Mouse (Mus musculus): ENCODE data around the gene Pip5k1a.
"Not testable (repeated sequence)": the region's sequence is repeated elsewhere in the genome, so short reads cannot be mapped to it uniquely, and the experiment has no call there.

Pip5k1a gene

DNA sequence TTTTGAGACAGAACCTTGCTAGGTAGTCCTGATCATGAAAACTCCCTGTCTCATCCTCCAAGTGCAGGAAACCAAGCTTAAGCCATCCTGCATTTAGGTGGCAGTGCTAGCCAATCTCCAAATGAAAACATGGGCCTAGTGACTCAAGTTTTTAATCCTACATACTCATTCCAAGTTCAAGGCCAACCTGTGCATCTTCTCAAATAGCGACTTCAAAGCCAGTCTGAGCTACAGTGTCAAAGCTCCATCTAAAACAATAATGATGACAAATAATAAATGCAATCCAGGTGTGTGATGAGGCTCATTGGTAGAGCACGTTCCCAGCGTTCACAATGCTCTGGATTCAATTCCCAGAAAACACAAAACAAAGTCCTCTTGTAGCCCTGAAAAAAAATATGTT, 65.1 kb downstream of the Pip5k1a start:
- no peak for DNase-seq

DNA sequence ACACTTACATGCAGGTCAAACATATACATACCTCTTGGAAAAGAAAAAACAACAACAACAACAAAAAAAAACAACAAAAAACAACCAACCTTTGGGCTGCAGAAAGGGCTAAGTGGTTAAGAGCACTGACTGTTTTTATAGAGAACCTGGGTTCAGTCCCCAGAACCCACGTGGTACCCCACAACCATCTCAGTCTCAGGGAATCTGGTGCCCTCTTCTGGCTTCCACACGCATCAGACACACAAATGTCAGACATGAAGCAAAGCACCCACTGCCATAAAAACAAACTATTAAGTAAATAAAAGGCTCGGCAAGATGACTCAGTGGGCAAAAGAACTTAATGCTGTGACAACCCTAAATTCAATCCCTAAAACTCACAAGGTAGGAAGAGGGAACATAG, 76.8 kb downstream of the Pip5k1a start:
- peak in 1 of 2 experiments; percentile 22 for DNase-seq

DNA sequence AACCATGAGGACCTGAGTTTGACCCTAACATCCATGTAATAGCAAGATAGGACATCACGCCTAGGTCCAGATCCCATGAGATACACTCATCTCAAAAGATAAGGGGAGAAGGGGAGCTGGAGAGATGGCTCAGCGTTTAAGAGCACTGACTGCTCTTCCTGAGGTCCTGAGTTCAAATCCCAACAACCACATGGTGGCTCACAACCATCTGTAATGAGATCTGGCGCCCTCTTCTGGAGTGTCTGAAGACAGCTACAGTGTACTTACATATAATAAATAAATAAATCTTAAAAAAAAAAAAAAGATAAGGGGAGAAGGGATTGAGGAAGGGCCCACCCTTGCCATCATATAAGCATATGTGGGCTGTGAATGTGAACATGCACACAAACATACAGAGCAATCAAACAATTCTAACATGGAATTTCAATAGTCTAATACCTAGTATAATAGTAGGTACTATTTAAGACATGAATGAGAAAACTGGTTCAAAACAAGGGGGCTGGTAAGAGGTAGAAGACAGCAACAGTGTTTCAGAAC, 77.4 kb downstream of the Pip5k1a start:
- not testable (repeated sequence) for DNase-seq

DNA sequence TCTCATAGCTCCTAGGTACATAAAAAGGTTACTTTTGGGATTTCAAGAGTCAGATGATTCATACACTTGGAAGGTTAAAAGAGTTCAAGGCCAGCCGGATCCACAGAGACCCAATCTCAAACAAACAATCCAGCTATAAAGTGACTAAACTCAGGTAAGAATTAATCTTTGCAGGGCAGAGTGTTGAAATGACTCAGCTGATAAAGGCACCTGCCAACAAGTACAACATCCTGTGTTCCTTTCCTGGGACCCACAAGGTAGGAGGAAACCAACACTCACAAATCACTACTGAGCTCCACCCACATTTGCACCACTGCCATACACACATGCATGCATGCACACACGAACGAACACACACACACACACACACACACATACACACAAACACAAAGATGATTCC, 78.1 kb downstream of the Pip5k1a start:
- no peak for DNase-seq

DNA sequence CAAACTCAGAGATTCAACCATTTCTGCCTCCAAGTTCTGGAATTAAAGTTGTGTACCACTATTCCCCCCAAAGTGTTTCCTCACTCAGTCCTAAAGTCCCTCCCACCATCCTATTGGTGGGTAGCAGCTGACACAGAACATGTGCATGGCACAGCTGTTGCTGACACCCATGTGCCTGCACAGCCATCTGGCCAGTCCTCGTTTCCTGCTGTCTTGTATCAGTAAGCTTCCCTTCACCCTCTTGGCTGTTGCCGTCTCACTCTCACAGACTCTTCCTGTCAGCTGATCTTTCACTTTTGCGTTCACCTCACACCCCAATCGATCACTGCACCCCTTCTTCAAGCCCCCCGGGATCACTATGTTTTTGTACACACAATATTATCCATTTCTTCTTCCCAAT, 79.0 kb downstream of the Pip5k1a start:
- peak; percentile 35 to 46 for DNase-seq

DNA sequence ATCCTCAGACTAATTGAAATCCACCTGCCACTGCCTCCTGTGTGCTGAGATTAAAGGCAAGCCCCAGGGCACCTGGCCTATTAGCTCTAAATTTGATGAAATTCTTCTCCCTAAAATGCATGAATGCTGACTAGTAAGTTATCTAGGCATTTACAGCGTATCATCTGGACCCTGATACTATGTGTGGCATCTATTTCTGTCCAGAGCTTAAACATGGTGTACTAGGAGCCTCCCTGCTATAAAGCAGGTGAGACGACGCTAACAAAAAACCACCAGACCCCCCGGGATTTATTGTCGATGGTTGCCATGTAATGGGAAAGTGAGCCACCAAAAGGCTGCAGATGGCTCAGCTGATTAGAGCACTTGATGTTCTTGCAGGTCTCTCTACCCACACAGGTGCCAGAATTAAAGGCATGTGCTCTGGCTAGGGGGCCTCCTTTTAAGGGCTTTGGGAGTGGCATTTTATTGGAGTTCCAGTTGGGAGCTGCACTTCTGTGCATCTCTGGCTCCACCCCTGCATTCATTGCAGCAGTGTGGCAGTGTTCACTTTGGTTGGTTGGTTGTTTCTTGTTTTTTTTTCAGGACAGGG, 79.6 kb downstream of the Pip5k1a start:
- no peak for DNase-seq

DNA sequence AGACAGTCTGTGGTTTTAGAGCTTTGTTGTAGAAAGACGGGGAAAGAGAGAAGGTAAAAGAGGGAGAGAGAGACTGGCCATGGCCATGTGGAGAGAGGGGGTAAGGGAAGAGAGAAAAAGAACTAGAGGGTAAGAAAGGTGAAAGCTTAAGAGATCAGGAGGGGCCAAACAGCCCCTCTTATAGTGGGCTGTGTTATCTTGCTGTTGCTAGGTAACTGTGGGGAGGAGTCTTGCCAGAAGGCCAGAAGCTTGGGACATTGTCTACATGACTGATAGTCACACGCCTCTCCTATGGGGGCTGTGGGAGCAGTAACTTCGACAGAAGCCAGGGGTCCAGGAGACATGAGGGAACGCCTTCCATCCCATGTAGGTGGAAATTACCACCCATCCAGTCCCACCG, 81.5 kb downstream of the Pip5k1a start:
- DNase-seq: peak in 1 of 2 experiments; percentile 11

DNA sequence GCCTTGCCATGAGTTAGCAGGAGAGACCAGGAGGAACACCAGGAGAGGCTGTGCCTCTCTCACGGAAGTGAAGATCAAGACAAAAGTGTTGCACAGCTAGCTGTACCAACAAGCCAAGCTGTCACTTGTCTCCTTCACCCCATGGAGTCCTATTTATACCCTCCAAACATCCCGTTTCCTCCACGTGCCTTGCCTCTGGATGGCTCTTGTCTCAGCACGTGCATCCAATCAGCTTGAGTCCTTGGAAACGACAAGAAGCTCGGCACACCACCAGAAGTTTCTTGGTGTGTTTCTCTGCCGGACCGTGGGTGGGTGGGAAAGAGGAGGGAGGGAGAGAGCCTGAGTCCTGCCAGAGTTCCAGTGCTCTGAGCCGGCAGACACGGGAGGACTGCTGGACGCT, 82.2 kb downstream of the Pip5k1a start:
- no peak for DNase-seq

DNA sequence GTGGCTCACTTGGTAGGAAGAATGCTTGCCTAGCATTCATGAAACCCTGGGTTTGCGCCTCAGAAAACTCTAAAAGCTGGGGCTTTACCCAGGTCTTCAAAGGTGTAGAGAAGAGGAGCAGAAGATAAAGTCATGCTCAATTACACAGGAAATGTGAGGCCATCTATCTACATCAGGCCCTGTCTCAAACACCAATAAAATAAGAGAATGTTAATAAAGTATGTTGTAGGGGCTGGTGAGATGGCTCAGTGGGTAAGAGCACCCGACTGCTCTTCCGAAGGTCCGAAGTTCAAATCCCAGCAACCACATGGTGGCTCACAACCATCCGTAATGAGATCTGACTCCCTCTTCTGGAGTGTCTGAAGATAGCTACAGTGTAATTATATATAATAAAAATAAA, 85.8 kb downstream of the Pip5k1a start:
- not testable (repeated sequence) for DNase-seq

DNA sequence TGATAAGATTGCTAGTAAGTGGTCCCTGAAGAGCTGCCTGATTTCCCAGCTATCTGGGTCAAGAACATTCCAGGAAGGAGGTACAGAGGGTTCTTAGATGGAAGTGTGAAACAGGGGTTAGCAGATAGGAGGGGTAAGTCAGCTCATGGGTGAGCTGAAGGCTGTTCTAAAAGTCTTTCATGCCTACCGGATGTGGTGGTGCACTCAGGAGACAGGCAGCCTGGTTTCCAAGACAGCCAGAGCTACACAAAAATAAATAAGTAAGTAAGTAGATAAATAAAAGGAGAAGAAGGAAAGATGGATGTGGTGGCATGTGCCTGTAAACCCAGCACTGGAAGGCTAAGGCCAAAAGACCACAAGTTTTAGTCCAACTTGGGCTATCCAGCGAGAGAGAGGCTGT, 88.0 kb downstream of the Pip5k1a start:
- DNase-seq: no peak

DNA sequence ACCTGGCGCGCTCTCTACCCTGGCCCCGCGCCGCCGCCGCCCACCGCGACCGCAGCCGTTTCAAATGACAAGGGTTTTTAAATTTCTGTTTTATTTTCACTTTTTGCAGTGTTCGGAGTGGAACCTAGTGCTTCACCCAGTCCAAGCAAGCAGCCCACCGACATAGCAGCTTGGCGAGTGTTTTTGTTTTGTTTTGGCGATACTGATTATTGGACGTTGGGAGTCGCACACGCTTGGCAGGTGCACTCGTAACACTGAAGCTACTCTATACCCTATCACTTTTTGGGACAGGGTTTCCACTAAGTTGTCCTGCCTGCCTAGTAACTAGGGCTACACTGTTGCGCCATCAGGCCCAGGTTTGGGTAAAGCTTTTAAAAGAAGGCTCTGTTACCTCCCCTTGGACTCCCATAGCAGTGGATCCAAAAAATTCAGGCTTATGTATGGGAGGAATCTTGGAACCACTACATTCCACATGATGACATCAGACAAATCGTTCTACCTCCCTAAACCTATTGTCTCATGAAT, 90.1 kb downstream of the Pip5k1a start:
- DNase-seq: no peak

DNA sequence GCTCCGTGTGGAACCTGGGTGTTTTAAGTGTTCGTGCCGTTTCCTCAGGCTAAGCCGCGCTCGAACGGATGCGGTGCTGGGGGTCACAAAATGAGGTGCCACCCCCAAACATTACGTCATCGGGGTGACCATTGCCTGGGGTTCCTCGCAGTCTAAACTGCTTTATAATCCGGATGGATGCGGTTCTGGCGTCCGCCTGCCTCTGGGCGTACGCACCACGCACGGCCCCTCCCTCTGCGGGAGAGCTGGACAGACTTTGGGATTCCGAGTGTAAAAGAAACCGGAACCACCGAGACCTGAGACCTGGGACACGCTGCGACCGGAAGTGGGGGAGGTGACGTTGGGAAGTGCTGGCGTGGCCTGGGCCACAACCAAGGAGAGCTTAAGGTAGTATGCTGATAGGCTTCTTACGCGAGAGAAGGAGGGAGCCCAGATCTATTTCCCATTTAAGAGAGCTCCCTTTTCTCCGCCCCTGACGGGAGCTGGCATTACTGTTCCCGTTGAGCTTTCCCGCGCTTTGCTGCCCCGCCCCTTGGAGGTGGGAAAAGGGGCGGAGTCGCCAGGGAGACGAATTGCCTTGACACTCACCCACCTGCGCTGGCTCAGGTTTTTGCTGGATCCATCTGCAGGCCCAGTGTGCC, 90.7 kb downstream of the Pip5k1a start:
- peak; percentile 92 to 94 for DNase-seq

DNA sequence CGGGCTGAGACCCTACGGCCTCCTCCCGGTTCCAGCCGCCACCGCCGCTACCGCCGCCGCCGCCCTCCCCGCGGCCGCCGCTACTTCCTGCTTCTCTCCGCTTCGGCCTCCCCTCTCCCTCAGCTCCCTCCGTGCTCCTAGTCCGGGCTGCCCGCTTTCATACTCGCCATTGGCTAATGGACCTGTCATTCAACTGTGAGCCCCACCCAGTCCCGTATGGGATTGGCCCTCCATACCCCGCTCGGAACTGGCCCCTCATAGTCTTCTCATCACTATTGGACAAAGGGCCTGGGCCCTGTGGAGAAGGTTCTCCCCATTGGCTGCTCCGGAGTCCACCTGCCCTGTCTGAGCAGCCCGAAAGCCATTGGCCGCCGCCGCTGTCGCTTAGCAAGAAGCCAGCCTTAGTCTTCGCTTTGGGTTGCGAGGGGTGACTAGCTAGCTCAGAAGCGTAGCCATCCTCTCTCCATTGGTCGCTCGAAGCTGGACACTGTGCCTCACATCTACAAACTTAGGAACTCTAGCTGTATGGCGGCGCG, 91.3 kb downstream of the Pip5k1a start, which contains the start of gene Zfp687:
Gene Zfp687 (minus strand): TSS at position 112 of the 536 bp plus-strand sequence.
- peak; percentile 97 to 98 for DNase-seq

DNA sequence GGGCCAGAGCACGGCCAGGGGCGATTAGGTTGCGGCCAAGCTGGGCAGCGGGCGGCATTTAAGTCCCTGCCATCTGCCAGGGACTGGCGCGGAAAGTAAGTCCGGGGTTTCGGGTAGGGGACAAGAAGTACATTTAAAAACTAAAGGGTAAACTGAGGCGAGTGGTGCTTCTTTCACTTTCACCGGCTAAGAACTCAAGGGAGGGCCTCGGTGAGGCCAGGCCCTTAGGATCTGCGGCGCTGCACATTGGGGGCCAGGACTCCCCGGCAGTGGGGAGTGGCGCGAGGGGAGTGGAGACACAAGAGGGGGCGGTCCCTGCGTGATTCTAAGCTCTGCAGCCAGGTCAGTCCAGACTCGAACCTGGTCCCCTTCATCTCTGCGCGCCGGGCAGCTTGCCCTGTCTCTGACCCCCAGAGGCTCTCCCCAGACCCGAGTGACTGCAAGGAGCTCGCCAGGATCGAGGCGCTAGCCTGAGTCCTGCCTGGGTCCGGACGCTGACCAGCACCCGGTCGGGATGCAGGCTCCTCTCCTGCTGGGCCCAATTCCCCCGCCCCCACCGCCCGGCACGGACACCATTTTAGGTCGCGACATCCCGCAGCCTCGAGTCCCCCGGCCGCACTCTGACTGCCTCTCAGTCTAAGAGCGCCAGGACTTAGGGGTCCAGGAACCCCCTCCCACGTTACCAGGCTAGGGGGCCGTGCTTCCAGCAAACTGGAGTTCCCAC, 92.1 kb downstream of the Pip5k1a start:
- DNase-seq: peak in 1 of 2 experiments; percentile 48

DNA sequence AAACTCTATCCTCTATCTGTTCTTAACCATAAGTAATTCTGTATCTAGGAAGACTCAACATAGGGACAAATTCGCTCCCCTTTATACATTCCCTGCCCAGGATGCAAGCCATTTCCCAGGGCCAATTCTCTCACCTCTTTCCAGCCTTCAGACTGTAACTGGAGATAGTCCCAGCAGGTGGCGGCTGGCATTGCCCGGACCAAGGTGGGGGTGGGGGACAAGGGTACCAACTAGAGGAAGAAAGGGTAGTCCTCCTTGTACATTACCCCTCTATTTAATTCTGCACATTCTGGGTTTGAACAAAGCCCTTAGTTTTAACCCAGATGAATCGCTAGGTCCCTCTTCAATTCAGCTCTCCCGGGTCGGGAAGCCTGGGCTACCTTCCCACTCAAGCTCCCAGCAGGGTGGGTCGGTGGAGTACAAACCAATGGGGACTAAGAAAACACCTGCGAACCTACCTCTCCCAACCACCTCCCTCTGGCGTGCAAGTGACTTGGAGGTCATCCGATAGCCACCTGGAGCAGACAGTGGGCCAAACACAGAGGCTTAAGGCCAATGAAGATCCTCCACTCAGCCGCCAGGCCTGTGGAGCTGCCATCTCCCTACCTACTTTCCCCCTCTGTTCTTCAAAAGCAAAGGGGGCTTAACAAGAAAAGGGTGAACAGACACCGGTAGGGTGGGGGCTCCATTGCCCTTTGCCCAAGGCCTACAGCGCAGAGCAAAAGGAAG, 92.9 kb downstream of the Pip5k1a start:
- DNase-seq: peak in 1 of 2 experiments; percentile 12

DNA sequence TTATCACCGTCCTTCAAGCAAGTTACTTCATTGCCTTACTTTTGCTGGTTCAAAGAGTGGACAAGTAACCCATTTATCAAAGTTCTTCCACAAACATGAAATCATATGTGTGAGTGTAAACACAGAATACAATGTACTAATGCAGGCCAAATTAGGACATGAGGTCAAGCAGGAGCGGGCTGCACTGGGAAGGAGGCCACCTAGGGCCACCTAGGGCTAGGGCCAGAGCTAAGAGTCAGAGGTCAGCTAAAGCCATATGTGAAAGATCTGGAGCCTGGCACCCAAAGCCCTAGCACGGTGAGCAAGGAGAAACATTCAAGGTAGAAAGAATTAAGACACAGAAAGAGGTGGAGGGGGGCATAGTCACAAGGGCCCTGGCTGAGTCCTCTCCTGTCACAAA, 93.7 kb downstream of the Pip5k1a start:
- DNase-seq: no peak

DNA sequence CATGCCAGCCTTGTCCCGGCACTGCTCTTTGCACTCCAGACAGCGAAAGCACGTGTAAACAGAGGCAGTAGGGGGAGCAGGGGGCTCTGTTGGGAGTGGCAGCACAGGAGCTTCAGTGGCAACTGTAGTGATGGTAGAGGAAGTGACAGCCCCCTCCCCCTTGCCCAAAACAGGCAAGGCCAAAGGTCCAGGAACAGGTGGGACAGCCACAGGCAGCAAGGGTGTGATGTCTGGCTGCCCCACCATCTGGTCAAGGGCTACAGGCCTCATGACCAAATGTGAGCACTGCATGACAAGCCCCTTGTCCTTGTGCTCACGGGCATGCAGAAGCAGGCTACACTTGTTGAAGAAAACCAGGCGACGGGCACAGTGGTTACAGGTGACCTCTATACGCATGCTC, 96.3 kb downstream of the Pip5k1a start:
- DNase-seq: no peak

Measured in B cell, adult 2 months (primary cell).